Mouse (Mus musculus) 3134 (cell line): ENCODE results near the gene Gm21319.
"Not testable (repeated sequence)": the region's sequence is repeated elsewhere in the genome, so short reads cannot be mapped to it uniquely, and the experiment has no call there.

Source experiments
- DNase-seq: peaks from one replicate; pipeline ENCODE4 v3.0.0-alpha.2; 2011; ENCODE audit warnings: low spot score; ENCODE audit not compliant: insufficient read length; ENCODE audit errors: extremely low read depth

Gm21319 gene

GRCm38 (mm10) chr12:87775655-87776054, at the start of gene Gm21319:
Gene Gm21319 (minus strand): TSS chr12:87775755.
- not testable (repeated sequence) for DNase-seq

- not testable (repeated sequence) for DNase-seq
These were observed 40.7 kb upstream of the Gm21319 start, which contains the start of gene BB287469 for GRCm38 (mm10) chr12:87816277-87816676. Gene BB287469 (plus strand): TSS chr12:87816577.

GRCm38 (mm10) chr12:87797971-87798370, 22.4 kb upstream of the Gm21319 start:
- DNase-seq, result not testable (repeated sequence)

- DNase-seq, result not testable (repeated sequence)
These were observed 19.7 kb upstream of the Gm21319 start, which contains the start of gene Gm21936 for GRCm38 (mm10) chr12:87795212-87795611. Gene Gm21936 (plus strand): TSS chr12:87795512.
